Mouse (Mus musculus): Measurements from ENCODE around the gene C87977.
"Not testable (repeated sequence)": the region's sequence is repeated elsewhere in the genome, so short reads cannot be mapped to it uniquely, and the experiment has no call there.

Gene C87977

DNA sequence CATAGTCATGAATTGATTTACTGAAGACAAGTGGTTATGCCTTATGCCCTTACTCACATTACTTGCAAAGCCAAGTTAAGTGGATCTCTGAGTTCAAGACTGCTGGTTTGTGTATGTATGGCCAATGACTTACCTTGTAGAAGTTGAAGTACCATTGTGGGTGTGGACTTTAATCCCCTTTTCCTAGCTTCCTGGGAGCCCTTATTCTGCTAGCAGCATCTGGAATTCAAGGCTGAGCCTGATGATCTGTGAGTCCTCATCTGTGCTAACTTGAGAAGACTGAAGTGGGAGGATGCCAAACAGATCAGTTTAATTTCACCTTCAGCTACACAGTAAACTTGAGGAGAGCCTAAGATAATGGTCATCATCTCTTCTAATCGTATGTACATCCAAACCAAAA lies at the start of gene C87977:
C87977 (minus strand) TSS at position 101 of the 400 bp plus-strand sequence.
- DNase-seq (ENCODE audit: low spot score), result not testable (repeated sequence)

DNA sequence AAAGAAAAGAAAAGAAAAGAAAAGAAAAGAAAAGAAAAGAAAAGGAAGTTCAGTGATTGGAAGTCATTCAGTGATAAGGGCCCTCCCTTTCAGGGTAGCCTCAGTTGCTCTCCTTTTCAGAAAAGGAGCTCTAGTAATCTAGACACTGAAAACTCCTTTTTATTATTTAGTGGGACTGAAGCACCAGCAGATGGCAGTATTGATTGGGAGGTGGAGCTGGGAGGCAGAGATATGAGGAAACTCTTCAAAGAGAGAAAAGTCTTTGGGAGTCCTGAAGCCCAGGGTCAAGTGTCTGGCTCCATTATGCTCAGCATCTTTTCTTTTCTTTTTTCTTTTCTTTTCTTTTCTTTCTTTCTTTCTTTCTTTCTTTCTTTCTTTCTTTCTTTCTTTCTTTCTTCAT lies 41.6 kb upstream of the C87977 start:
- not testable (repeated sequence) for DNase-seq (ENCODE audit: low spot score)

DNA sequence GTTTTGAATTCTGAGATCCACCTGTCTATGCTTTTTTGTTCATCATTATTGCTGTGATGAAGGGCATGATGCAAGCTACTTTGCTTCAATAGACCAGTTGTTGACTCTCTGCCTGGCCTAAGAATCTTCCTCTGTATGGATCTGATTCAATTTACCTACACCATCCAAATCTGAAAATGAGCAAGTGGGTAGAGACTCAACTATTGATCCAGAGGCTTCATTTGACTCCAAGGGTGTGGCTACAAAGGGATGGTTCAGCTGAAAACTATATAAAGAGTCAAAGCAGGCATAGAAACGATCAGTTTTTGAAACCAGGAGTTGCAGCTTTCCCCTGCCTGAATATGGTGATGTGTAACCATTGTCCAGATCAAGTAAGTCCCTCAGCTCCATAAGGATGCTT lies 22.7 kb downstream of the C87977 start, which contains the start of gene Oog2:
Oog2 (plus strand) TSS at position 301 of the 400 bp plus-strand sequence.
- DNase-seq (ENCODE audit: low spot score), result no peak

DNA sequence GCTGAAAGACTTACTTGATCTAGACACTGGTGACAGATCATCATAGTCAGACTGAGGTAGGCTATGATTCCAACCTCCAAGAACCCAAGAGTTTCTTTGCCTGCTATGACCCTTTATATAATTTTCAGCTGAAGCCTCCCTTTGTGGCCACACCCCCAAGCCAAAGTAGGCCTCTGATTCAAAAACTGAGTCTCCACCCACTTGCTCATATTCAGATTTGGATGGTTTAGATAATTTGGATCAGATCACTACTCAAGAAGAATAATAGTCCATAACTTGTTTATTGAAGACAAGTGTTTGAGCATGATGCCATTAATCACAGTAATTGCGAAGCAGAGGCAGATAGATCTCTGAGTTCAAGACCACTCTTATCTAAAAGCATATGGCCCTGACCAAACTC lies 50.6 kb downstream of the C87977 start, which contains the start of gene Oog3:
Oog3 (minus strand) TSS at position 101 of the 400 bp plus-strand sequence.
- DNase-seq (ENCODE audit: low spot score), result no peak

Measured in testis, postnatal 10 days (tissue).